Mouse (Mus musculus): ENCODE data around the gene Cmip.

GRCm38 (mm10) chr8:117432111-117432510 lies 175.2 kb downstream of the Cmip start:
- no peak for TF ChIP-seq POLR2A (IDR thresholded peaks at IDR 0.05; ENCODE audit: insufficient read depth, low read depth, low read length)
- no peak for TF ChIP-seq CTCF (IDR thresholded peaks at IDR 0.05; ENCODE audit: insufficient read depth, low read depth, low read length)
